Mouse (Mus musculus): ENCODE data around the gene Neurl3. TPM values are rescaled to one million over a fixed set of nuclear protein-coding genes. Genes with fewer than 3 reads are reported as not detected.

Neurl3 gene
- polyA plus RNA-seq, 1 experiment from 2014 or later, result 17.4 TPM

DNA sequence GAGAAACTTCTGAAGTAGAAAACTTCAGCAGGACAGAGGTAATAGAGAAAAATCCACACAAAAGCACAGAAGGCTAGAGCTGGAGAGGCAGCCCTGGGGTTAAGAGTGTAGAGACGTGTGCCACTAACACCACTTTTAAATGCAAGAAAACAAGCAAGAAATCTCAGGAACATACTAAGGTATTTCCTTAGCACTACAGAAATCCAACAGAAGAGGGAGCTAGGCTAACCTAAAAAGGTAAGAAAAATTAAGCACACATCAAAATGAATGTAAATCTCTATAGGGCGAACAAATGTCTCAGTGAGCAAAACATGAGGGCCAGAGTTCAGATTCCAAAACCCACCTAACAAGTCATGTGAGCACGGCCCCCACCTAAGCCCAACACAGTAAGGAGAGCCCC, 49.8 kb downstream of the Neurl3 start:
- H3K4me2 ChIP-seq (replicated peaks; ENCODE audit: low read depth, low read length), result no peak overlapping the region
- no peaks in the 10 kb centered on the region for H3K4me1 ChIP-seq (ENCODE audit: control insufficient read depth, insufficient read depth, low read length)
- no peak for ATAC-seq (ENCODE audit: low FRiP score, low TSS enrichment)
- no peaks in the 10 kb centered on the region for H3K9me3 ChIP-seq (ENCODE audit: control insufficient read depth, low read length)
- peaks cover 47% of the 10 kb centered on the region for H3K36me3 ChIP-seq (ENCODE audit: control insufficient read depth, insufficient read depth, low read length)
- H3K4me3 ChIP-seq (ENCODE audit: low read length), result no peak overlapping the region
- 78% methylated on average over 3 of the region's 3 CpGs for WGBS
- H3K9ac ChIP-seq (ENCODE audit: low read depth, low read length), result no peak overlapping the region
- no peak overlapping the region for H3K27ac ChIP-seq (ENCODE audit: low read depth, low read length)
- no peaks in the 10 kb centered on the region for H3K27me3 ChIP-seq (ENCODE audit: control insufficient read depth, insufficient read depth, low read length)

Other genes starting within 250 kb of the Neurl3 start
- 8.9 and 10.1 TPM in 2 replicates for gene Hs6st1, start 206.3 kb downstream of the Neurl3 start, polyA plus RNA-seq (2014; fragmentation: Nextera tagmentation; extraction: Ambion mirVana)
- gene Uggt1, start 30.0 kb downstream of the Neurl3 start, polyA plus RNA-seq (2014; fragmentation: Nextera tagmentation; extraction: Ambion mirVana), result 58.0 and 81.1 TPM in 2 replicates
- gene Arid5a, start 33.1 kb upstream of the Neurl3 start, polyA plus RNA-seq (2014; fragmentation: Nextera tagmentation; extraction: Ambion mirVana), result 2.3 and 4.5 TPM in 2 replicates
- 30.2 and 46.2 TPM in 2 replicates for gene Kansl3, start 94.5 kb upstream of the Neurl3 start, polyA plus RNA-seq (2014; fragmentation: Nextera tagmentation; extraction: Ambion mirVana)
- 0.43 and 0.65 TPM in 2 replicates for gene Fer1l5, start 97.6 kb upstream of the Neurl3 start, polyA plus RNA-seq (2014; fragmentation: Nextera tagmentation; extraction: Ambion mirVana)
- gene Lman2l, start 170.6 kb upstream of the Neurl3 start, polyA plus RNA-seq (2014; fragmentation: Nextera tagmentation; extraction: Ambion mirVana), result 33.6 and 33.7 TPM in 2 replicates
- 12.8 and 13.1 TPM in 2 replicates for gene Cnnm4, start 196.9 kb upstream of the Neurl3 start, polyA plus RNA-seq (2014; fragmentation: Nextera tagmentation; extraction: Ambion mirVana)
- gene Cnnm3, start 237.2 kb upstream of the Neurl3 start, polyA plus RNA-seq (2014; fragmentation: Nextera tagmentation; extraction: Ambion mirVana), result 5.7 and 7.5 TPM in 2 replicates